Mouse (Mus musculus) midbrain, embryonic 12.5 days (tissue): ENCODE measurements around the gene Pde8a. TPM values are rescaled to one million over a fixed set of nuclear protein-coding genes. Genes with fewer than 3 reads are reported as not detected.

Source experiments
- ATAC-seq: fragments of 200-750 bp; cut with Nextera tagmentation; 2 replicates; pipeline ENCODE4 v1.8.0; 2017; ENCODE audit warnings: low read depth, moderate TSS enrichment, moderate library complexity; ENCODE audit not compliant: low FRiP score
- H3K27ac ChIP-seq: fragments of 300-500 bp; sonication (generic); replicated peaks from 2 replicates; pipeline ENCODE4 v1.5.1; 2016; ENCODE audit warnings: mild to moderate bottlenecking
- H3K27me3 ChIP-seq: fragments of 300-500 bp; sonication (generic); 2 replicates; pipeline ENCODE4 v1.6.1; 2016; ENCODE audit warnings: mild to moderate bottlenecking
- H3K36me3 ChIP-seq: fragments of 300-500 bp; sonication (generic); 2 replicates; pipeline ENCODE4 v1.6.1; 2016
- H3K4me1 ChIP-seq: fragments of 300-500 bp; sonication (generic); 2 replicates; pipeline ENCODE4 v1.6.1; 2016
- H3K4me2 ChIP-seq: fragments of 300-500 bp; sonication (generic); replicated peaks from 2 replicates; pipeline ENCODE4 v1.6.1; 2016; ENCODE audit warnings: mild to moderate bottlenecking, moderate library complexity
- H3K4me3 ChIP-seq: fragments of 300-500 bp; sonication (generic); 2 replicates; pipeline ENCODE4 v1.5.1; 2016; ENCODE audit warnings: mild to moderate bottlenecking
- H3K9ac ChIP-seq: fragments of 300-500 bp; sonication (generic); replicated peaks from 2 replicates; pipeline ENCODE4 v1.6.1; 2016; ENCODE audit warnings: mild to moderate bottlenecking, moderate library complexity
- H3K9me3 ChIP-seq: fragments of 300-500 bp; sonication (generic); 2 replicates; pipeline ENCODE4 v1.6.1; 2016; ENCODE audit warnings: mild to moderate bottlenecking
- WGBS: fragments of 180-500 bp; shearing (Covaris S2); methylation state at CpG from one replicate; pipeline ENCODE4 v1.1.7; 2016; 5-methylcytosine and 5-hydroxymethylcytosine counted together
- polyA plus RNA-seq: library from polyadenylated mRNA; unstranded; fragments of >200 nt; fragmentation: Nextera tagmentation; extraction: Ambion mirVana; gene quantifications from 2 replicates; pipeline ENCODE4 v1.2.1, GENCODE M21; 2016

Gene Pde8a
- polyA plus RNA-seq, 1 experiment from 2014 or later = 2.9 TPM

DNA sequence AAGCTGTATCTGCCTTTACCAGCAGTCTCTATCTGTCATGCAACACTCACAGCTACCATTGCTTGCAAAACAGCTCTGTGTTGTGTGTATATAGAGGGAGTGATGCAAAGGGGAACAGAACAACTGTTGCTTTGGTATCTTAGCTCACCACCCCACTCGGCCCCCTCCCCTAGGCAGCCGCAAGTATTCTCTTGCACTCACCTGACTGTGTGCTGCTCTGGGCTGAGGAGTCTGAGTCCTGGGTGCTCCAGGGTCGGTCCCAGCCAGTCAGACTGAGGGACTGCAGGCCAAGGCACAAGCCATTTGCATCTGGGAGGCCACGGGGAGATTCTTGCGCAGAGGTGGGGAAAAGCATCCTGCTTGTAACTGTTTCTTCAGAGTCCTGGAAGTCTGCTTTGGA, 158.4 kb downstream of the Pde8a start:
- H3K4me1 ChIP-seq = peaks cover 8% of the 10 kb centered on the region
- no peak overlapping the region for H3K27ac ChIP-seq
- WGBS = 13% methylated on average over 5 of the region's 5 CpGs
- peaks cover 5% of the 10 kb centered on the region; the same call in 1 of the 2 replicates for H3K27me3 ChIP-seq
- 0 out of 2 replicates have a peak, but pooled peaks have one; percentile 52 for ATAC-seq
- 0 out of 2 replicates have a peak overlapping the region, but pooled peaks have one; percentile 34 for H3K9ac ChIP-seq
- H3K4me3 ChIP-seq = no peak overlapping the region
- no peaks in the 10 kb centered on the region for H3K36me3 ChIP-seq
- peak overlapping the region; percentile 50 for H3K4me2 ChIP-seq
- H3K9me3 ChIP-seq = no peaks in the 10 kb centered on the region

GRCm38 (mm10) chr7:81372337-81372920, 159.0 kb downstream of the Pde8a start:
- Histone ChIP-seq H3K4me1 (peaks cover 8% of the 10 kb centered on the region), H3K27me3 (peaks cover 5% of the 10 kb centered on the region; the same call in 1 of the 2 replicates), H3K9me3 (no peaks in the 10 kb centered on the region), H3K9ac (peak overlapping the region; percentile 34; the same call in 1 of the 2 replicates), H3K4me2 (peak overlapping the region; percentile 50), H3K4me3 (peak overlapping the region; percentile 25), H3K36me3 (no peaks in the 10 kb centered on the region), H3K27ac (no peak overlapping the region)
- WGBS = 4% methylated on average over 13 of the region's 13 CpGs
- peak; percentile 89 for ATAC-seq

DNA sequence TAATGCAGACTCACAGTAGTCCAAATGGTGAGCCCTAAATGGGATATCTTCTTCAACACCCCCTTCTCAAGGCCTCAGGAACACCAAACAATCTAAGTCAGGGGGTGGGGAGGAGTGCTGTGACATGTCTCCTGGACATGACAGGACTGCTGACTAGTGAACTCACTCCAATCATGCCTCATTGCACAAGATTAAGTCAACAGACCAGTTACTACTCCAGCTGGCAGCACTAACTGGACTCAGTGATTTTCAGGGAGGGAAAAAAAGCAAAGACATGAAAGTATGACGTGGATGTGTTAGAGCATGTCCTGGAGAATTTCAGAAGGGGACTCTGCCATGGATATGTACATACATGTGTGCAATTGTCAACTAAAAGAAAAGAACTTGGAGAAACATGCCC, 166.0 kb downstream of the Pde8a start:
- ATAC-seq = no peak
- WGBS = 88% methylated on average over 1 of the region's 1 CpGs
- Histone ChIP-seq H3K27ac (no peak overlapping the region), H3K4me3 (no peak overlapping the region), H3K4me1 (no peaks in the 10 kb centered on the region), H3K27me3 (no peaks in the 10 kb centered on the region), H3K36me3 (no peaks in the 10 kb centered on the region), H3K9me3 (no peaks in the 10 kb centered on the region), H3K9ac (no peak overlapping the region), H3K4me2 (no peak overlapping the region)

Other genes starting within 250 kb of the Pde8a start
- gene Zfp592, start 219.9 kb upstream of the Pde8a start, polyA plus RNA-seq = 12.4 and 13.8 TPM in 2 replicates
- gene Alpk3, start 156.0 kb upstream of the Pde8a start, polyA plus RNA-seq = 0.05 TPM in 2 replicates
- not detected in 2 replicates for gene Slc28a1, start 98.8 kb upstream of the Pde8a start, polyA plus RNA-seq
- gene Rps17, start 131.7 kb downstream of the Pde8a start, polyA plus RNA-seq = 901 and 917 TPM in 2 replicates
- 1.9 and 2.2 TPM in 2 replicates for gene Cpeb1, start 241.9 kb downstream of the Pde8a start, polyA plus RNA-seq